Mouse (Mus musculus): ENCODE measurements at regions not wholly inside any gene's neighbourhood (a gene's known extent, or its start where the extent isn't known, plus 50 kb on each side); places are given as distances from the start of the nearest gene placed in this dataset.

DNA sequence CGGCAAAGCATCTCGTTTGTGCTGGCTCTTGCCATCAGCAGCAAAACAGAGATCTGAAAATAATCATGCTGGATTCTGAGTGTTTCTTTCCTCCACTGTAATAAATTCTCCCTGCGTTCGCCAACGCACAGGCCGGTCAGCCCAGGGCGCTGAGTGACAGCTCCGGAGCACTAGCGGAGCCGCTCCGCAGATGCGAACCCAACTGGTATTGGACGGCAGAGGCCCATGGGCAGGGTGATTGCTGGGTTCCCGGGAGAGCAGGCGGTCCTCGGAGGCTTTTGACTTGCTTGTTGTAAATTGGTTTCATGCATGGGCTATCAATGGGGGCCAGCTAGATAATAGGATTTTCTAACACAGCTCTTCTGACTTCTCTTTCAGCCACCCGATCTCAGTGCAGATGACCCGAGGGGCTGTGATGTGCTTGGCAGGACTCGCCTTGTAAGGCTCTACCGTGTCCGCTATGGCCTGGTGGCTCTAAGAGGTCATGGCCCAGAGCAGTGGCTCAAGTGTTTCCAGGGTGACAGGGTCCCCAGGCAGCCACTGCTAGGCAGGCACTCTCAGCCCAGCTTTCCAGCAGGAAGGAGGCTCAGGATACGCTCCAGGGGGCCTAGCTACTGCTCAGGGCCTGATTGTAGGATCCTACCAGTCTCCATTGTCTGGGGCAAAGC lies 179.4 kb upstream of the Nectin1 start:
- no peak for ATAC-seq (ENCODE audit: insufficient read depth)
- H3K27me3 ChIP-seq: no peaks in the 10 kb centered on the region
- no peak overlapping the region for H3K27ac ChIP-seq (replicated peaks)
- no peak overlapping the region for H3K9ac ChIP-seq
- H3K9me3 ChIP-seq (replicated peaks): no peaks in the 10 kb centered on the region
- no peaks in the 10 kb centered on the region for H3K4me1 ChIP-seq (replicated peaks)
- no peak overlapping the region for H3K4me2 ChIP-seq
- H3K36me3 ChIP-seq (replicated peaks): no peaks in the 10 kb centered on the region
- WGBS (ENCODE audit: insufficient replicate concordance): 77% methylated on average over 22 of the region's 22 CpGs
- H3K4me3 ChIP-seq (replicated peaks): no peak overlapping the region

- no peak for ATAC-seq (ENCODE audit: insufficient read depth)
- H3K4me2 ChIP-seq: no peak overlapping the region
These were observed 174.9 kb upstream of the Nectin1 start for GRCm38 (mm10) chr9:43568851-43569250.

DNA sequence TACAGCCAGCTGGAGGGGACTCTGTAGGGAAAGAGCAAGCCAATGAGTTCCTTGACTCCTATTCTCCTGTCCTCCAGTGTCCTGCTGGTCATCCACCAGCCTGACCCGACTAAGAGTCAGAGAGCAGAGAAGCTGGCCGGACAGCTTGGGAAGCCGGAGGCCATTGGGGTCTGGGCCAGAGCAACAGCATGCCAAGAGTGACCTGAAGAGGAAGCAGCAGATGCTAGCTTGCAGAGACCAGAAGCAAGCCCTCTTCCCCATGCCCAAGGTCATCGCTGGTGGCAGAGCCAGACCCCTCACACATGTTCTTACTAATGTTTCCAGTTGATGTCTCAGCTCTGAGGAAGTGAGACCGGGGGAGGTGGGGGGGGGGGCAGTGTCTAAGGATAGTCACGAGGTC lies 172.7 kb upstream of the Nectin1 start:
- Histone ChIP-seq H3K27me3 (no peaks in the 10 kb centered on the region), H3K9ac (no peak overlapping the region), H3K36me3 (replicated peaks) (no peaks in the 10 kb centered on the region), H3K9me3 (replicated peaks) (no peaks in the 10 kb centered on the region), H3K4me3 (replicated peaks) (no peak overlapping the region), H3K4me2 (no peak overlapping the region), H3K27ac (replicated peaks) (no peak overlapping the region), H3K4me1 (replicated peaks) (no peaks in the 10 kb centered on the region)
- ATAC-seq (ENCODE audit: insufficient read depth): no peak
- 51% methylated on average over 6 of the region's 6 CpGs for WGBS (ENCODE audit: insufficient replicate concordance)

More at GRCm38 (mm10) chr9:43568851-43569250, 174.9 kb upstream of the Nectin1 start:
- 28% methylated on average over 4 of the region's 4 CpGs for WGBS (ENCODE audit: insufficient replicate concordance)
- H3K4me1 ChIP-seq (replicated peaks): no peaks in the 10 kb centered on the region
- H3K9me3 ChIP-seq (replicated peaks): no peaks in the 10 kb centered on the region
- H3K27ac ChIP-seq (replicated peaks): no peak overlapping the region
- H3K27me3 ChIP-seq: no peaks in the 10 kb centered on the region
- no peak overlapping the region for H3K4me3 ChIP-seq (replicated peaks)
- no peak overlapping the region for H3K9ac ChIP-seq
- H3K36me3 ChIP-seq (replicated peaks): no peaks in the 10 kb centered on the region

DNA sequence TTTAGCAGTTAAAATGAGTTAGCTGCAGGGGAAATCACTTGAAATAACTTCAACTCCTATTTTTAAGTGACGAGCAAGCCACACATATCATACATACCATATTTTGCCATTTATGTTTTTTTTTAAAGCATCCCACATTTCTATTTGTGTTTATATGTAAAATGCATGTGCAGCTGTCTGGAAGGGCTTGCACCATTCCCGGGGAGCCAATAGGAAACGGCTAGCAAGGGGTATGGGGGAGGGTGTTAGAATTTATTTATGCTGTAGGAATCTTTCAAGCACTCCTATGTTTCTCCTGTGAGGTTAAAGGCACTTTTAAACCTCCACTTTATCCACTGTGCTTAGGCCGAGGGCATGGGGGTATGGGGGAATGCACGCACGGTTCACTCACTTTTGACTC lies 168.1 kb upstream of the Nectin1 start:
- H3K36me3 ChIP-seq (replicated peaks): no peaks in the 10 kb centered on the region
- H3K9ac ChIP-seq: no peak overlapping the region
- no peak for ATAC-seq (ENCODE audit: insufficient read depth)
- no peaks in the 10 kb centered on the region for H3K4me1 ChIP-seq (replicated peaks)
- no peak overlapping the region for H3K27ac ChIP-seq (replicated peaks)
- no peaks in the 10 kb centered on the region for H3K27me3 ChIP-seq
- no peaks in the 10 kb centered on the region for H3K9me3 ChIP-seq (replicated peaks)
- no peak overlapping the region for H3K4me3 ChIP-seq (replicated peaks)
- H3K4me2 ChIP-seq: no peak overlapping the region
- 63% methylated on average over 6 of the region's 6 CpGs for WGBS (ENCODE audit: insufficient replicate concordance)

DNA sequence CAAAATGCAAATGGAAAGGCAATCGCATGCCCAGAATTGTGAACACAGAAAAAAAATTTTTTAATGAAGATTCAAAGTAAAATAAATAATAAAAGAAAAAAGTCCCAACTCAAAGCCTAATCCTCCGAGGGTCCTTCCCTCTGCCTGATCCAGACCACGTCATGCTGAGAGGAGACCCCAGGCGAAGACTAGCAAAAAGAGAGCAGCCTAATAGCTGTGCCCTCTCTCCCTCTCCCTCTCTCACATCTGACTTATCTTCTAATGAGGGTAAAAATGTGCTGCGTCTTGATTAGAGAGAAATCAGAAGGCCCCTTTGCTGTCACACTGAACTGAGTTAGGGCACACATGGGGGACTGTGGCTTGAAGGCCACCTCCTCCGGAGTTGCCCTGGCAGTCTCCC lies 163.1 kb upstream of the Nectin1 start:
- no peak overlapping the region for H3K9ac ChIP-seq
- H3K4me3 ChIP-seq (replicated peaks): no peak overlapping the region
- H3K27ac ChIP-seq (replicated peaks): no peak overlapping the region
- H3K4me1 ChIP-seq (replicated peaks): no peaks in the 10 kb centered on the region
- no peak for ATAC-seq (ENCODE audit: insufficient read depth)
- H3K27me3 ChIP-seq: no peaks in the 10 kb centered on the region
- H3K36me3 ChIP-seq (replicated peaks): no peaks in the 10 kb centered on the region
- H3K9me3 ChIP-seq (replicated peaks): no peaks in the 10 kb centered on the region
- no peak overlapping the region for H3K4me2 ChIP-seq
- WGBS (ENCODE audit: insufficient replicate concordance): 36% methylated on average over 6 of the region's 6 CpGs

DNA sequence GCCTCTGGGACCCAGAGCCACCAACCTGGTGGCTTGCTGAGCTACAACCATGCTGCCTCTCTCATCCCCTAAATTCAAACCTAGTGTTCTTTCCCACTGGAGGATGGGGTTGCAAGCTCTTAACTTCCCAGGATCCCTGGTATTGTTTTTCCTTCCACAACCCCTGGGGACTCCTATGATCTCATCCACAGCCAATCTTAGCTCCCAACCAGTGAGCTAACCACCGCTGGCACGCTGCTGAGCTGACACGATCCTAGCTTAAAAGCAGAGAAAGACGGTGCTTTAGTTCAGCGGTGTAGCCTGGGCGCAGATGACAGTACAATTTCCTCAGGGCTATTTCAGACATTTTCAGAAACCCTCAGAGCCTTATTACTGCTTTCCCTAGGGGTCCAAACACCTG lies 158.2 kb upstream of the Nectin1 start:
- 64% methylated on average over 6 of the region's 6 CpGs for WGBS (ENCODE audit: insufficient replicate concordance)
- Histone ChIP-seq H3K27ac (replicated peaks) (no peak overlapping the region), H3K4me2 (no peak overlapping the region), H3K27me3 (no peaks in the 10 kb centered on the region), H3K4me3 (replicated peaks) (no peak overlapping the region), H3K4me1 (replicated peaks) (no peaks in the 10 kb centered on the region), H3K9me3 (replicated peaks) (no peaks in the 10 kb centered on the region), H3K9ac (no peak overlapping the region), H3K36me3 (replicated peaks) (no peaks in the 10 kb centered on the region)
- ATAC-seq (ENCODE audit: insufficient read depth): no peak

- Histone ChIP-seq H3K27ac (replicated peaks) (no peak overlapping the region), H3K36me3 (replicated peaks) (no peaks in the 10 kb centered on the region), H3K4me3 (replicated peaks) (no peak overlapping the region), H3K4me2 (no peak overlapping the region), H3K9me3 (replicated peaks) (no peaks in the 10 kb centered on the region), H3K4me1 (replicated peaks) (no peaks in the 10 kb centered on the region), H3K9ac (no peak overlapping the region), H3K27me3 (no peaks in the 10 kb centered on the region)
- no peak for ATAC-seq (ENCODE audit: insufficient read depth)
- 48% methylated on average over 6 of the region's 6 CpGs for WGBS (ENCODE audit: insufficient replicate concordance)
These were observed 150.5 kb upstream of the Nectin1 start for GRCm38 (mm10) chr9:43593236-43593635.

GRCm38 (mm10) chr9:43594814-43595213 lies 149.0 kb upstream of the Nectin1 start:
- no peak overlapping the region for H3K4me3 ChIP-seq (replicated peaks)
- H3K4me2 ChIP-seq: no peak overlapping the region
- 49% methylated on average over 3 of the region's 3 CpGs for WGBS (ENCODE audit: insufficient replicate concordance)
- no peaks in the 10 kb centered on the region for H3K27me3 ChIP-seq
- no peak for ATAC-seq (ENCODE audit: insufficient read depth)
- H3K36me3 ChIP-seq (replicated peaks): no peaks in the 10 kb centered on the region
- no peaks in the 10 kb centered on the region for H3K9me3 ChIP-seq (replicated peaks)
- no peaks in the 10 kb centered on the region for H3K4me1 ChIP-seq (replicated peaks)
- H3K9ac ChIP-seq: no peak overlapping the region
- no peak overlapping the region for H3K27ac ChIP-seq (replicated peaks)

- Histone ChIP-seq H3K9me3 (replicated peaks) (no peaks in the 10 kb centered on the region), H3K4me3 (replicated peaks) (no peak overlapping the region), H3K27ac (replicated peaks) (no peak overlapping the region), H3K27me3 (no peaks in the 10 kb centered on the region), H3K4me2 (no peak overlapping the region), H3K9ac (no peak overlapping the region), H3K36me3 (replicated peaks) (no peaks in the 10 kb centered on the region), H3K4me1 (replicated peaks) (no peaks in the 10 kb centered on the region)
- no peak for ATAC-seq (ENCODE audit: insufficient read depth)
- WGBS (ENCODE audit: insufficient replicate concordance): 35% methylated on average over 4 of the region's 4 CpGs
These were observed 148.3 kb upstream of the Nectin1 start for GRCm38 (mm10) chr9:43595461-43595860.

DNA sequence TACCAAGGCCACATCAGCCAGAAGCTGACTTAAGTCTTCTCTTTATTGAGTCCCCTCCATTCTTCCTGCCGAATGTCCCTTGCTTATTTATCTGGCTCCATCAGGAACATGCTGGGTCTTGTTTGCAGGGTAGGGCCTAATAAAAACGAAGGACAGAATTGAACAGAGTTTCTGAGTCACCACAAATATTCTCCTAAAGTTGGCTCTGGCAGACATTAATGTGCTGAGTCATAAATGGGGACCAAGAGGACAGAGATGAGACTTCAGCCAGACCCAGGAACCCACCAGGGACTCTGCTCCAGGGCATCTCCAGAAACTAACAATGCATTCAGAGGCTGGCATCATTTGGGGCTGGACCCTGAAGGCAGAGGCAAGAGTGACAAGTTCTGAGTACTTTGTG lies 143.4 kb upstream of the Nectin1 start:
- ATAC-seq (ENCODE audit: insufficient read depth): no peak
- Histone ChIP-seq H3K9me3 (replicated peaks) (no peaks in the 10 kb centered on the region), H3K4me1 (replicated peaks) (no peaks in the 10 kb centered on the region), H3K36me3 (replicated peaks) (no peaks in the 10 kb centered on the region), H3K4me3 (replicated peaks) (no peak overlapping the region), H3K4me2 (no peak overlapping the region), H3K9ac (no peak overlapping the region), H3K27ac (replicated peaks) (no peak overlapping the region), H3K27me3 (no peaks in the 10 kb centered on the region)
- WGBS (ENCODE audit: insufficient replicate concordance): 43% methylated on average over 2 of the region's 2 CpGs

DNA sequence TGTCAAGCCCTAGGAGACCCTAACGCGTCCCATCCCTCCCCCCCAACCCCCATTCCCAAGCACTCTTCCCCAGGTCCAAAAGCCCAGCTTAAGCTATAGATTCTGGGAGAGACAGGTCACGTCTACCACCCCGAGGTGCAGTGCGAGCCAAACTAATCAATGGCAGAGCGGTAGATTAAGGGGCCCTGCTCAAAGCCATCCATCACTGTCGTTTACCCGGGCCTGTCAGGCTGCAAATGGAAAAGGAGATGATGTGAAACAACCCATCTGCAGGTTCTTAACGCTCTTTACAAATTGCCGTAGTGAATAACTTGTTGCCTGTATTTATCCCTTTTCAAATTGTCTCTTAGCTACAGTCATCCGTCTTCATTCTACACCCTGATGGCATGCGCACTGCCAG lies 126.2 kb upstream of the Nectin1 start:
- Histone ChIP-seq H3K4me2 (no peak overlapping the region), H3K36me3 (replicated peaks) (no peaks in the 10 kb centered on the region), H3K27me3 (peaks cover 3% of the 10 kb centered on the region; the same call in 1 of the 2 replicates), H3K9ac (no peak overlapping the region), H3K27ac (replicated peaks) (no peak overlapping the region), H3K9me3 (replicated peaks) (no peaks in the 10 kb centered on the region), H3K4me1 (replicated peaks) (no peaks in the 10 kb centered on the region), H3K4me3 (replicated peaks) (no peak overlapping the region)
- ATAC-seq (ENCODE audit: insufficient read depth): no peak
- 20% methylated on average over 12 of the region's 12 CpGs for WGBS (ENCODE audit: insufficient replicate concordance)

DNA sequence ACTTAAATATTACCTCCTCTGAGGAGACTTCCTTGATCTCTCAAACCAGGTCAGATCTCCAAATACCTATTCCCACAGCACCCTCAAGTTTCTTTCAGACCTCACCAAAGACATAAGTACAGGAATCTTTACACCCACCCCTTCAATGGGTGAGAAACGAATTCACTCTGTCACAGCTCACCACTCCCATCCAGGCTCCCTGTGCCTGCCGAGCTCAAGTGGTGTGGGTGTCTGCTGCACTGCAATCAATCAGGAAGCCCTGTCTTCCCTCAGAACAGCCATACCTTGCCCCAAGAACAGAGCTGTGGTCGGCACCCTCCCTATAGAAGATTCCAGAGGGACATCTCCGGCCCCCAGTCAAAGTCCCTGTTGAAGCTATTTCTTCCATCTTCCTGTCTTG lies 116.2 kb upstream of the Nectin1 start:
- 41% methylated on average over 4 of the region's 4 CpGs for WGBS (ENCODE audit: insufficient replicate concordance)
- Histone ChIP-seq H3K36me3 (replicated peaks) (no peaks in the 10 kb centered on the region), H3K4me3 (replicated peaks) (no peak overlapping the region), H3K4me1 (replicated peaks) (no peaks in the 10 kb centered on the region), H3K27me3 (no peaks in the 10 kb centered on the region), H3K27ac (replicated peaks) (no peak overlapping the region), H3K9ac (no peak overlapping the region), H3K9me3 (replicated peaks) (no peaks in the 10 kb centered on the region), H3K4me2 (no peak overlapping the region)
- ATAC-seq (ENCODE audit: insufficient read depth): no peak

Data from liver, embryonic 15.5 days (tissue).